Mouse (Mus musculus): Measurements from ENCODE around the gene Acmsd.

DNA sequence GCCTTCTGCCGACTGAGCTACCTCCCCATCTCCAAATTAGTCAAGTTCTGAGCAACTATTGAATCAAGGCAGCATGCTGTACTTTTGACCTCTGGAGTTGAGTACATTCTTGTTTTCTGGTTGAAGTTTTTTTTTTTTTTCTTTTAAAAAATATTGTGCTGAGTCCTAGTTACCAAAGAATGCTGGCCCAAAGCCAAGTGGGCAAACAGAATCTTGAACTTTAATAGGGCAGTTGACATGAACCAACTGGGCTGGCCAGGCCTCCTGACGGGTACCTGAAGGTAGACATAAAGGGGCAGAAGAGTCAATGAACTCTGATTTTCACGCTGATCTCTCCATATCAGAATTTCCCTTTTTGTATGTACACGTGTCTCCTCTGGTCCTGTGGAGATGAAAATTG is at the start of gene Acmsd:
- TF ChIP-seq POLR2A (IDR thresholded peaks at IDR 0.05; ENCODE audit: borderline replicate concordance, control insufficient read depth, low read depth, low read length) (no peak), CTCF (IDR thresholded peaks at IDR 0.05; ENCODE audit: control insufficient read depth, insufficient read depth, low read length) (no peak)
